Mouse (Mus musculus): ENCODE results near the gene Osbpl11. TPM values are rescaled to one million over a fixed set of nuclear protein-coding genes. Genes with fewer than 3 reads are reported as not detected.
A peak's percentile ranks its signal among the peaks of the same experiment; 100 is the strongest.
"Not testable (repeated sequence)": the region's sequence is repeated elsewhere in the genome, so short reads cannot be mapped to it uniquely, and the experiment has no call there.

The Osbpl11 gene
- polyA plus RNA-seq, 1 experiment from 2014 or later, result 17.8 TPM

DNA sequence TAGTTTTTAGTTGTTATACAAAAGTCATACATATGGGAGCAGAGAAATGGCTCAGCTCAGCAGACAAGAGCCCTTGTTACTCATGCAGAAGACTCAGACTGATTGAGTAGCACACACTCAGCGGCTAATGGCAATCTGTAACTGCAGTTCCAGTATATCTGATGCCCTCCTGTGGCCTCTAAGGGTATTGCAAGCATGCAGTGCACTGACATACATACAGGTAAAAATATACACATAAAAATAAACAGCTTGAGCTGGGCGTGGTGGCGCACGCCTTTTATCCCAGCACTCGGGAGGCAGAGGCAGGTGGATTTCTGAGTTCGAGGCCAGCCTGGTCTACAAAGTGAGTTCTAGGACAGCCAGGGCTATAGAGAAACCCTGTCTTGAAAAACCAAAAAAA lies 18.6 kb upstream of the Osbpl11 start:
- not testable (repeated sequence) for H3K9ac ChIP-seq (ENCODE audit: low read depth, low read length); H3K9me3 ChIP-seq (replicated peaks; ENCODE audit: low read length); H3K4me3 ChIP-seq (replicated peaks; ENCODE audit: low read depth, low read length); H3K4me1 ChIP-seq (replicated peaks; ENCODE audit: insufficient read depth, low read length); H3K27me3 ChIP-seq (ENCODE audit: insufficient read depth, low read length); H3K4me2 ChIP-seq (ENCODE audit: low read length); H3K27ac ChIP-seq; H3K36me3 ChIP-seq (ENCODE audit: insufficient read depth, low read length); ATAC-seq (replicated peaks; ENCODE audit: low FRiP score, low read depth)
- peak; percentile 60 for TF ChIP-seq CTCF (IDR thresholded peaks at IDR 0.05; ENCODE audit: low read depth)
- 74% methylated on average over 6 of the region's 6 CpGs for WGBS
- peak; percentile 45 for DNase-seq (ENCODE audit: low spot score)

DNA sequence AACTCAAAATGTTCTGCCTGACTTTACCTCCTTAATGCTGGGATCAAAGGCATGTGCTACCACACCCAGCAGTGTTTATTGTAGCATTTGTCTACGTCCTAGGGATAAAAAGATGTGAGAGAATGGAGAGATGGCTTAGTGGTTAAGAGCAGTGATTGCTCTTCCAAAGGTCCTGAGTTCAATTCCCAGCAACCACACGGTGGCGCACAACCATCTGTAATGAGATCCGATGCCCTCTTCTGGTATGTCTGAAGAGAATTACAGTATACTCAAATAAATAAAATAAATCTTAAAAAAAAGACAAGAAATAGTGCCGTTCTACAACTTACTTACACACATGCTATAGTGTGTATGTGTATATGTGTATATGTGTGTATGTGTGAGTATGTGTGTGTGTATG lies 17.3 kb upstream of the Osbpl11 start:
- ATAC-seq (replicated peaks; ENCODE audit: low FRiP score, low read depth), result no peak
- no peaks in the 10 kb centered on the region for H3K9me3 ChIP-seq (replicated peaks; ENCODE audit: low read length)
- no peaks in the 10 kb centered on the region for H3K4me1 ChIP-seq (replicated peaks; ENCODE audit: insufficient read depth, low read length)
- H3K9ac ChIP-seq (ENCODE audit: low read depth, low read length), result no peak overlapping the region
- no peaks in the 10 kb centered on the region for H3K36me3 ChIP-seq (ENCODE audit: insufficient read depth, low read length)
- peak; percentile 65 for TF ChIP-seq CTCF (IDR thresholded peaks at IDR 0.05; ENCODE audit: low read depth)
- no peaks in the 10 kb centered on the region for H3K27me3 ChIP-seq (ENCODE audit: insufficient read depth, low read length)
- no peak overlapping the region for H3K4me2 ChIP-seq (ENCODE audit: low read length)
- H3K27ac ChIP-seq, result no peak overlapping the region
- H3K4me3 ChIP-seq (replicated peaks; ENCODE audit: low read depth, low read length), result no peak overlapping the region
- WGBS, result 38% methylated on average over 5 of the region's 5 CpGs
- no peak for DNase-seq (ENCODE audit: low spot score)

DNA sequence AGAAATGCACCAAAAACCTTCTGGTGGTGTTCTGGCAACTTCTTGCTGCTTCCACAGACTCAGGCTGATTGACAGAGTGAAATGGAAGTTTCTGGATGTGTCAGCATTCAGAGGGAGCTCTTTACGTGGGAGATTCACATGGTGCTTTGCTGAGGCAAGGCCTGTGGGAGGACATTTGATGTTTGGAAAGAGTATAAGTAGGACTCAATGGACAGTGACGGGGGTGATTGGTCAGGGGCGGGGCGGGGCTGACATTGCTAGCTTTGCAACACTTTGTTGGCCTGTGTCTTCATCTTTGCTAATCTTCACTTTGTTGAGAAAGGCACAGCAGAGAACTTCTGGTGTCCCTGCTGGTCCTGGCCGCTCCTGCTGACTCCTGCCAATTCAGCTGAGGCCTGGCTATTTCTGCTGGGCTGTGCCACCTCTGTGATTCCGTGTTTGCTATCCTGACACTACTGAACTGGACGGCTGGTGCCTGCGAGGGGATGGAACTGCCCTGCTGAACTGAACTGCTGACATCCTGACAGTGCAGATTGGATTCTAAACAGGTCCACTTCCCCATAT lies 15.3 kb upstream of the Osbpl11 start:
- no peak overlapping the region for H3K4me3 ChIP-seq (replicated peaks; ENCODE audit: low read depth, low read length)
- H3K4me2 ChIP-seq (ENCODE audit: low read length), result no peak overlapping the region
- 60% methylated on average over 8 of the region's 8 CpGs for WGBS
- no peak overlapping the region for H3K9ac ChIP-seq (ENCODE audit: low read depth, low read length)
- no peaks in the 10 kb centered on the region for H3K36me3 ChIP-seq (ENCODE audit: insufficient read depth, low read length)
- no peaks in the 10 kb centered on the region for H3K9me3 ChIP-seq (replicated peaks; ENCODE audit: low read length)
- no peaks in the 10 kb centered on the region for H3K27me3 ChIP-seq (ENCODE audit: insufficient read depth, low read length)
- no peak for TF ChIP-seq CTCF (IDR thresholded peaks at IDR 0.05; ENCODE audit: low read depth)
- peak overlapping the region; percentile 54; the same call in 1 of the 2 replicates for H3K27ac ChIP-seq
- ATAC-seq (replicated peaks; ENCODE audit: low FRiP score, low read depth) (no peak), DNase-seq (ENCODE audit: low spot score) (no peak)
- H3K4me1 ChIP-seq (replicated peaks; ENCODE audit: insufficient read depth, low read length), result no peaks in the 10 kb centered on the region

DNA sequence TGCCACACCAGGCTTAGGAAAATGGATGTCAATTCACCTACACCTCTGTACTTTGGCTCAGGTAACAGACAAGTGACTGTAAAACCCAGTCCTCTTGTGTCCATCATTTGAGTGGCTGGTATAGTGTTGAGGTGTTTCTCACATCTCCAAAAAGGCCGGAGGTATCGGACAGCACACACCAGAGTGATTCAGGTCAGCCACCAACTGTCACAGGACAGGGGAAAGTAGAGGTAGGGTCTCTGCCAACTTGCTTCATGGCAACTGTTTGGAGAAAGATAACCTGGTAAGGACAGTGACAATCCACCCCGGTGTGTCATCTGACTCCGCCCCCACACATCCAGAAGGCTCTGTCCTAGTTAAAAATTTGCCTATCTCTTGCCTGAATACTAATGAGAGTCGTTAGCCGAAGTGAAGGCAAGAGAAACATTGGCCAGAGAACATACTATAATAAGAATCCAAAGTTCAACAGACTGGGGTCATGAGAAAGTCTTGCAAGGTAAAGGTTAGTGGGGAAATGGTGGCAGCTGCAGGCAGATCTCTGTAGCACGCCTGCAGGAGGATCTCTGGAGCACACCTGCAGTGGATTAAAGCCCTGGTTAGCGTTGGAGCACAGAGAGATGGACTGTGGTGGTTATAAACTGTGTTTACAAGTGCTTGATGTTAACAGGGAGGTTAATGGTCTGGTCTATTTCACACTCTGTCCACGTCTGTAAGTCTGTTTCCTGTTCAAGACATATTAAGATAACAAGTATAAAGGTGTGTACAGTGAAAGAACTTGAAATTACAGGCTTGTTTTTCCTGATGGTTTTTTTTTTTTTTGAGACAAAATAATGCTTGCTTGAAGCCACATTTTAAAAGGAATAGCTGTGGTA lies 13.9 kb upstream of the Osbpl11 start:
- no peaks in the 10 kb centered on the region for H3K4me1 ChIP-seq (replicated peaks; ENCODE audit: insufficient read depth, low read length)
- ATAC-seq (replicated peaks; ENCODE audit: low FRiP score, low read depth) (peak; percentile 65), DNase-seq (ENCODE audit: low spot score) (no peak)
- TF ChIP-seq CTCF (IDR thresholded peaks at IDR 0.05; ENCODE audit: low read depth), result no peak
- no peaks in the 10 kb centered on the region for H3K36me3 ChIP-seq (ENCODE audit: insufficient read depth, low read length)
- H3K9me3 ChIP-seq (replicated peaks; ENCODE audit: low read length), result no peaks in the 10 kb centered on the region
- no peak overlapping the region for H3K4me2 ChIP-seq (ENCODE audit: low read length)
- H3K27ac ChIP-seq, result no peak overlapping the region
- 57% methylated on average over 9 of the region's 9 CpGs for WGBS
- H3K9ac ChIP-seq (ENCODE audit: low read depth, low read length), result no peak overlapping the region
- no peak overlapping the region for H3K4me3 ChIP-seq (replicated peaks; ENCODE audit: low read depth, low read length)
- no peaks in the 10 kb centered on the region for H3K27me3 ChIP-seq (ENCODE audit: insufficient read depth, low read length)

DNA sequence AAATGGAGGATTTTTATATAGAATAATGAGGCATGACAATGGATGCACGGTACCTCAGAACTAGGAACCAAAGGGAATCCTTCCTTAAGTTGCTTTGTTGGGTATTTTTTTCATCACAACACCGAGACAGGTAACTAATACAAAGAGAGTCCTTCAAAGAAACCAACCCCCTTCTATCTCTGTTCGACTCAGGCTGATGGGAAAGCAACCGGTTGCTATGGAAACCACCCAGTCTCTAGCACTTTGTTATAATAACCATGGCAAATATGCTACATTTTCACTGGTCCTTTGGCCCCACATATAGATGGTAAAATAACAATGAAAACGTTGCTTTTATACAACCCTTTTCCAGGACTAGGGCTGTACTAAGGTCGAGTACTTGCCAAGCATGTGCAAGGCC lies 13.1 kb upstream of the Osbpl11 start:
- no peak overlapping the region for H3K27ac ChIP-seq
- ATAC-seq (replicated peaks; ENCODE audit: low FRiP score, low read depth), result no peak

DNA sequence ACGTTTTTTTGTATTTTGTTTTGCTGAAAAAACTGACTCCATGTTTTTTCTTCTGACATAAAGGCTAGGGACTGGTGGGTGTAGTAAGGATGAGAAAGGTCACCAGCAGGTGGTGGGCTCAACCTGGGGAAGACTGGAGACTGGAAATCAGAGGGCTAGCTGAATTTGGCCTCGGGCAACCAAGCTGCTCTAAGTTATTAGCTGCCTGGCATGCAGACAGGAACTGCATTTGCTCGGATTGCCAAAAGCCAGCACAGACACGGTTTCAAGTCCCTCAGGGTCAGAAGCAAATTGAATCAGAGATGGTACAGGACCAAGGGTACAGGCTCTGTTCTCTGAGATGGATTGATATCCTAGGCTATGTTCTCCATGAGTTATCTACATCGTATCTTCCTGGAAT lies 11.7 kb upstream of the Osbpl11 start:
- H3K27ac ChIP-seq, result no peak overlapping the region
- TF ChIP-seq CTCF (IDR thresholded peaks at IDR 0.05; ENCODE audit: low read depth), result no peak

More for the DNA sequence above, 13.1 kb upstream of the Osbpl11 start:
- H3K36me3 ChIP-seq (ENCODE audit: insufficient read depth, low read length), result no peaks in the 10 kb centered on the region
- TF ChIP-seq CTCF (IDR thresholded peaks at IDR 0.05; ENCODE audit: low read depth), result no peak
- H3K27me3 ChIP-seq (ENCODE audit: insufficient read depth, low read length), result no peaks in the 10 kb centered on the region
- H3K9ac ChIP-seq (ENCODE audit: low read depth, low read length), result no peak overlapping the region
- no peaks in the 10 kb centered on the region for H3K4me1 ChIP-seq (replicated peaks; ENCODE audit: insufficient read depth, low read length)
- no peak overlapping the region for H3K4me2 ChIP-seq (ENCODE audit: low read length)
- H3K9me3 ChIP-seq (replicated peaks; ENCODE audit: low read length), result no peaks in the 10 kb centered on the region
- no peak overlapping the region for H3K4me3 ChIP-seq (replicated peaks; ENCODE audit: low read depth, low read length)
- WGBS, result 82% methylated on average over 6 of the region's 6 CpGs
- no peak for DNase-seq (ENCODE audit: low spot score)

More for the DNA sequence above, 11.7 kb upstream of the Osbpl11 start:
- WGBS, result 69% methylated on average over 5 of the region's 5 CpGs
- Histone ChIP-seq H3K4me2 (ENCODE audit: low read length) (no peak overlapping the region), H3K4me3 (replicated peaks; ENCODE audit: low read depth, low read length) (no peak overlapping the region), H3K27me3 (ENCODE audit: insufficient read depth, low read length) (no peaks in the 10 kb centered on the region), H3K36me3 (ENCODE audit: insufficient read depth, low read length) (no peaks in the 10 kb centered on the region), H3K9ac (ENCODE audit: low read depth, low read length) (no peak overlapping the region), H3K4me1 (replicated peaks; ENCODE audit: insufficient read depth, low read length) (no peaks in the 10 kb centered on the region), H3K9me3 (replicated peaks; ENCODE audit: low read length) (no peaks in the 10 kb centered on the region)
- ATAC-seq (replicated peaks; ENCODE audit: low FRiP score, low read depth) (no peak), DNase-seq (ENCODE audit: low spot score) (no peak)

All from kidney, postnatal 0 days (tissue).